Mouse (Mus musculus) intestine, embryonic 14.5 days (tissue): ENCODE measurements around the gene Col2a1. TPM values are rescaled to one million over a fixed set of nuclear protein-coding genes. Genes with fewer than 3 reads are reported as not detected.

Experiments
- ATAC-seq: fragments of 200-750 bp; cut with Nextera tagmentation; replicated peaks from 2 replicates; pipeline ENCODE4 v1.8.0; 2017; ENCODE audit warnings: low read depth, moderate number of reproducible peaks, moderate TSS enrichment, moderate library complexity; ENCODE audit not compliant: low FRiP score, low TSS enrichment
- DNase-seq: peaks from one replicate; pipeline ENCODE4 v3.0.0-alpha.2; 2018; ENCODE audit warnings: low spot score
- H3K27ac ChIP-seq: fragments of 300-500 bp; sonication (generic); 2 replicates; pipeline ENCODE4 v1.5.1; 2014; ENCODE audit warnings: low read depth, mild to moderate bottlenecking, control low read depth
- H3K27me3 ChIP-seq: fragments of 300-500 bp; sonication (generic); replicated peaks from 2 replicates; pipeline ENCODE4 v1.6.1; 2014; ENCODE audit warnings: low read length, control low read depth; ENCODE audit not compliant: control insufficient read depth, insufficient read depth
- H3K36me3 ChIP-seq: fragments of 300-500 bp; sonication (generic); 2 replicates; pipeline ENCODE4 v1.6.1; 2014; ENCODE audit warnings: low read length, control low read depth; ENCODE audit not compliant: control insufficient read depth, insufficient read depth
- H3K4me1 ChIP-seq: fragments of 300-500 bp; sonication (generic); replicated peaks from 2 replicates; pipeline ENCODE4 v1.6.1; 2014; ENCODE audit warnings: low read length, control low read depth, mixed read lengths; ENCODE audit not compliant: control insufficient read depth, insufficient read depth
- H3K4me2 ChIP-seq: fragments of 300-500 bp; sonication (generic); 2 replicates; pipeline ENCODE4 v1.6.1; 2014; ENCODE audit warnings: low read length
- H3K4me3 ChIP-seq: fragments of 300-500 bp; sonication (generic); 2 replicates; pipeline ENCODE4 v1.5.1; 2014; ENCODE audit warnings: low read depth, low read length, control low read depth, mixed read lengths
- H3K9ac ChIP-seq: fragments of 300-500 bp; sonication (generic); 2 replicates; pipeline ENCODE4 v1.6.1; 2014; ENCODE audit warnings: mild to moderate bottlenecking, low read length
- H3K9me3 ChIP-seq: fragments of 300-500 bp; sonication (generic); 2 replicates; pipeline ENCODE4 v1.6.1; 2016; ENCODE audit warnings: low read length, control low read depth; ENCODE audit not compliant: control insufficient read depth
- WGBS: fragments of 180-500 bp; shearing (Covaris S2); extraction: QIAGEN DNeasy Blood & Tissue Kit; methylation state at CpG from one replicate; pipeline ENCODE4 v1.1.7; 2014; 5-methylcytosine and 5-hydroxymethylcytosine counted together
- polyA plus RNA-seq: library from polyadenylated mRNA; unstranded; fragments of >200 nt; fragmentation: Nextera tagmentation; extraction: Ambion mirVana; gene quantifications from 2 replicates; pipeline ENCODE4 v1.2.1, GENCODE M21; 2014

Col2a1 gene
- polyA plus RNA-seq, 1 experiment from 2014 or later, result 4.5 TPM

DNA sequence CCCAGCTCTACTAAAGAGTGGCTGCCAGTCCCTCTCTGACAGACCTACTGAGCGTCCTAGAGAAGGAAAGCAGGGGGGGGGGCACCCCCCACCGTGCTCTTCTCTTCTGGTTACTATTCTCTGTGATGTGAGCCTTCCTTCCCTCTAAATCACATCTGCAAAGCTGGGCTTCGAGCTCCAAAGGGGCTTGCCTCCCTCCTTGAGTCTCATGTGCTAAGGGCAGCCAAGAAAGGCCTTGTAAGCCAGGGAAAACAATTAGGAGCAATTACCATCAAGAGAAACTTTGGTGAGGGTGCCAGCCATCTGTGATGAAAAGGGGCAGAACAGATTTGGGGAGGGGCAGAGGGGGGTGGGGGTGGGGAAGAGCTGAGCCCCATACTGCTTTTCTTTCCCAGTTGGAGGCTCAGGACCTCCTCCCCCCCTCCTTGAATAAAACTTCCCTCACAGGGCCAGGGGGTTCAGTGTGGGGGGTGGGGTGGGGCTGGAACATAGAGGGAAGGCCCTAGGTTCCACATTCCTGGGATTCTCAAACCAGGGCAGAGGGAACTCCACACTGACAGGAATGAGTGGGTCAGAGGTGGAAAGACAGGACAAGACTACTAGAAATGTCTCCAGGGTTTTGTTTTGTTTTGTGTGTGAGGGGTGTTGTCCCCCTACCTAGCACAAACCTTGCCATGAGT is 30.7 kb upstream of the Col2a1 start:
- ATAC-seq (no peak), DNase-seq (no peak)
- no peaks in the 10 kb centered on the region for H3K27me3 ChIP-seq
- H3K4me3 ChIP-seq, result no peak overlapping the region
- no peaks in the 10 kb centered on the region for H3K9me3 ChIP-seq
- no peaks in the 10 kb centered on the region for H3K4me1 ChIP-seq
- 17% methylated on average over 3 of the region's 3 CpGs for WGBS
- no peak overlapping the region for H3K27ac ChIP-seq
- peaks cover 33% of the 10 kb centered on the region for H3K36me3 ChIP-seq
- no peak overlapping the region for H3K4me2 ChIP-seq
- H3K9ac ChIP-seq, result no peak overlapping the region

DNA sequence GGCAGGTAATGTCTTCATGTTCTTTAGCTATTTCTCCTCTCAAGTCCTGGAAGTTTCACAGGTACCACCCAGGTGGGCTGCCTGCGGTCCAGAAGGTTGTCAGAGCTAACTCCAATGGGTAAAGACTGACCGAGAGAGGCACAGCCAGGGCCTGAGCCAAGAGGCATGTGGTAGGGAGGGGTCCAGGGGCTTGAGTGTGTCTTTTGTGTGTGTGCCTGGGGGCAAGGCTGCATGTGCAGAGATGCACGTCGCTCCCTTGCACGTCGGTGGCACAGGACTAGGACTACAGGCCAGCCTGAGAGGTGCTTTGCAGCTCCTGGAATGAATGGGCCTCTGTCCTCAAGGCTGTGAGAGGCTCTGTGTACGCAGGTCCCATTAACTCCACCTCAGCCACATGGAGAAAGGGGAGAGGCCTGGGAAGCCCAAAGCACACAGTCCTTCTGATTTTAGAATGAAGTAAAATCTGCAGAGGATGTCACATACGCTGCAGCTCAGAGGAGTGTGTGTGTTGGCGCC is 28.8 kb upstream of the Col2a1 start:
- WGBS, result 80% methylated on average over 9 of the region's 9 CpGs
- Histone ChIP-seq H3K4me1 (0 out of 2 replicates have a peak, but pooled peaks cover under 1% of the 10 kb centered on the region), H3K27me3 (no peaks in the 10 kb centered on the region), H3K9me3 (no peaks in the 10 kb centered on the region), H3K9ac (no peak overlapping the region), H3K27ac (no peak overlapping the region), H3K4me2 (no peak overlapping the region), H3K36me3 (peaks cover 17% of the 10 kb centered on the region), H3K4me3 (no peak overlapping the region)
- DNase-seq, result no peak
- peak; percentile 62; the same call in 1 of the 2 replicates for ATAC-seq

DNA sequence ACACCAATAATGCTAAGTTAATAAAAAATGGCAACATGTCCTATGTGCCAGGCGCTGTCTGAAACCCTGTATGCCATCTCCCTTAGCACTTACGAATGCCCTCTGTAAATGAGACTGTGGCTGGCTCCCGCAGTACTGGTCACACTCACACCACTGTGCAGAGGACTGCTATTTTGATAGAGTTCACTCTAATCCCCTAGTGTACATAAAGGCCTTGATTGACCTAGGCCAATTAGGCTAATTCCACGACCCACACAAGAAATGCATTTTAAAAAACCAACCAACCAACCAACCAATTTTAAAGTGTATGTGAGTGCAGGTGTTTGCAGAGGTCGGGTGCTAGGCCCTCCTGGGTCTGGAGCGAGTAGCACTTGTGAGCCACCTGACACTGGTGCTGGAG is 25.3 kb upstream of the Col2a1 start:
- DNase-seq (no peak), ATAC-seq (no peak)
- Histone ChIP-seq H3K4me2 (no peak overlapping the region), H3K27ac (no peak overlapping the region), H3K4me3 (no peak overlapping the region), H3K4me1 (peaks cover 19% of the 10 kb centered on the region), H3K36me3 (no peaks in the 10 kb centered on the region), H3K9me3 (no peaks in the 10 kb centered on the region), H3K27me3 (no peaks in the 10 kb centered on the region), H3K9ac (no peak overlapping the region)
- WGBS, result 76% methylated on average over 6 of the region's 6 CpGs

DNA sequence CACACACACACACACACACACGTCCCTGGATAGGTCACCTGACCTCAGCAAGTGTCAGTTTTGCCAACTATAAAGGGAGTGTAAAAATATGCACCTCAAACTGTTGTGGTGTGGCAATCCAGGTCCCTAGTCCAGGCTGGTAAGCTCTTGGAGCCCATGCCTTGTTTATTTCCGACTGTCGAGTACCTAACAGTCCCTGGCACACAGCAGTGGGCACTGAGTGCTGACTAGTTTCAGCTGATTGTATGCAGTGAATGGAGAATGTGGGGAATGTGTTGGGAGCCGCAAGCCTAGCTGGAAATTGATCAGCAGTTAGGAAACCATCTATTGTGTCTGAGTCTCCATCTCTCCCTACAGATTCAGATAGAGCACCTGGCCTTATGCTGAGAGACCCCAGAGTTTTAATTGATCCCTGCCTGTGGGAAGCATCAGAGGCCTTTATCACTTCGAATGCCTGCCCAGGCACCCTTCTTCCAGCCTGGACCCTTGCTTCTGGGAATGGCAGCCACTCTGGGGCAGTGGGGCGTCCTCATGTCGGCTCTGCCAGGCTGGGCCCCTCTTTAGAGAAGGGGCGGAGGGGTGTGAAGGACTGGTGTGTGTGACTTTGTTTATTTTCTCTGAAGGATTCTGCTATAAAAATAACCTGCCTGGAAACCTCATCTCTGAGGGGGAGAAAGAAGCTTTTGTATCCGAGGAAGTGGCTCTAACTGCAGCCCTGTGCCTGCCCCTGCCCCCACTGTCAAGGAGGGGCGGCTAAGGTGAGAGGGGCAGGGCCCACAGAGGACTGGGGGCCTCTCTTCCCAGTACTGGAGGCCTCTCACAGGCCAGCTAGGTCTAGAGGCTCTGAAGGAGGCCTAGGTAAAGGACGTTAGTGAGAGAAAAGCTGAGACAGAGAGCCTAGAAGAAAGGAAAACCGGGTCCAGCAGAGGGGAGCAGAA is 22.7 kb upstream of the Col2a1 start:
- no peaks in the 10 kb centered on the region for H3K36me3 ChIP-seq
- H3K9me3 ChIP-seq, result no peaks in the 10 kb centered on the region
- ATAC-seq (0 out of 2 replicates have a peak, but pooled peaks have one; percentile 47), DNase-seq (no peak)
- no peak overlapping the region for H3K4me2 ChIP-seq
- no peak overlapping the region; the same call in 1 of the 2 replicates for H3K27ac ChIP-seq
- WGBS, result 24% methylated on average over 12 of the region's 12 CpGs
- peak overlapping the region; percentile 22; the same call in 1 of the 2 replicates for H3K9ac ChIP-seq
- H3K27me3 ChIP-seq, result no peaks in the 10 kb centered on the region
- H3K4me3 ChIP-seq, result no peak overlapping the region
- H3K4me1 ChIP-seq, result peaks cover 19% of the 10 kb centered on the region

DNA sequence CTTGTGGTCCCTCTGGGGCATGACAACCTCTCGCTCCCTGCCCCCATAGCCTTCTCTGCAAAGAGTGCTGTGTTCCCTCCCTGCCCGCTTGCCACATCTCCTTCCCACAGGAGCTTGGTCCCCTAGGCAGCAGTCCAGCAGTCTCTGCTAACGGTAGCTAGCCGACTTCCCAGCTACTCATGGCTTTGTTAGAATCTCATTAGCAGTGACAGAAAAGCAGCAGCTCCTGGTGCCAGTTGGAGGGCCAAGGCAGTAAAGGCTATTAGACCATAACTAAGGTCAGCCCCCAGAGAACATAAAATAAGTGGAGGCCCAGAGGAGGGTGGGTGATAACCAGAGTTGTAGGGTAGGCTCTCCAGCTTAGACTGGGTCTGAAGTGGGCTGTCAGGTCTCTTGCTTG is 21.1 kb upstream of the Col2a1 start:
- 42% methylated on average over 4 of the region's 4 CpGs for WGBS
- Histone ChIP-seq H3K9ac (no peak overlapping the region), H3K4me3 (no peak overlapping the region), H3K27me3 (no peaks in the 10 kb centered on the region), H3K4me1 (peaks cover 19% of the 10 kb centered on the region), H3K27ac (no peak overlapping the region), H3K9me3 (no peaks in the 10 kb centered on the region), H3K36me3 (no peaks in the 10 kb centered on the region), H3K4me2 (no peak overlapping the region)
- DNase-seq (no peak), ATAC-seq (no peak)

GRCm38 (mm10) chr15:98023137-98023536 is 18.6 kb upstream of the Col2a1 start:
- no peaks in the 10 kb centered on the region for H3K36me3 ChIP-seq
- no peak overlapping the region for H3K27ac ChIP-seq
- H3K4me3 ChIP-seq, result no peak overlapping the region
- ATAC-seq (no peak), DNase-seq (no peak)
- H3K27me3 ChIP-seq, result no peaks in the 10 kb centered on the region
- H3K9ac ChIP-seq, result no peak overlapping the region
- no peak overlapping the region for H3K4me2 ChIP-seq
- peaks cover 17% of the 10 kb centered on the region for H3K4me1 ChIP-seq
- H3K9me3 ChIP-seq, result no peaks in the 10 kb centered on the region
- WGBS, result 25% methylated on average over 3 of the region's 3 CpGs

DNA sequence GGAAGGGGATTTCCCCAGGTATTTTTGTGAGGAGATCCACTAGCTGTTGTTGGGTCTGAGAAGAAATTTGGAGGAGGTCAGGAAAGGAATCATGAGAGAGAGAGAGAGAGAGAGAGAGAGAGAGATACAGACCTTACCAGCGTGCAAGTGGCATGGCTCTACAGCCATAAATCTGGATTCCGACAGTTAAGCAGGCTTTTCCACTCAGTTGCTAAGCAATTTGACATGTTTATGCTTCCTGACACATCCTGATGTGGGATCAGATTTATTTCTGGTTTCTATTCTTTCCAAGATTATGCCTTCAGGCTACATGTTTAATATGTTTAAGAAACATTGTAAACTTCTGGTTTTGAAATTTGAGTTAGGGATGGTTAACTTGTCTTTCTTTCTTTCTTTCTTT is 17.4 kb upstream of the Col2a1 start:
- Histone ChIP-seq H3K9ac (no peak overlapping the region), H3K4me3 (no peak overlapping the region), H3K4me1 (peaks cover 6% of the 10 kb centered on the region), H3K9me3 (no peaks in the 10 kb centered on the region), H3K27ac (no peak overlapping the region), H3K27me3 (no peaks in the 10 kb centered on the region), H3K36me3 (no peaks in the 10 kb centered on the region), H3K4me2 (no peak overlapping the region)
- no peak for DNase-seq
- no peak for ATAC-seq
- whole genome bisulfite sequencing, result 5% methylated on average over 2 of the region's 2 CpGs

GRCm38 (mm10) chr15:98019047-98019446 is 14.6 kb upstream of the Col2a1 start:
- H3K27me3 ChIP-seq, result no peaks in the 10 kb centered on the region
- no peak overlapping the region for H3K27ac ChIP-seq
- ATAC-seq, result no peak
- H3K36me3 ChIP-seq, result no peaks in the 10 kb centered on the region
- no peak overlapping the region for H3K4me3 ChIP-seq
- WGBS, result 57% methylated on average over 3 of the region's 3 CpGs
- no peak overlapping the region for H3K9ac ChIP-seq
- no peaks in the 10 kb centered on the region for H3K4me1 ChIP-seq
- no peak for DNase-seq
- no peaks in the 10 kb centered on the region for H3K9me3 ChIP-seq
- H3K4me2 ChIP-seq, result no peak overlapping the region
